Mouse (Mus musculus) CH12.LX (cell line): ENCODE results near the gene Uvrag.

ENCODE experiments used
- CHD1 ChIP-seq: IDR thresholded peaks from 2 replicates; pipeline ENCODE4 v1.6.1; 2012; ENCODE audit warnings: low read depth, low read length, improper control_type of control experiment, inconsistent platforms
- CTCF ChIP-seq, 2 experiments: IDR thresholded peaks in 1 of 2; conservative IDR thresholded peaks in 1 of 2; 2 replicates each; pipeline ENCODE4 v1.5.1; 2011 to 2012; ENCODE audit warnings: low read depth in 2 of 2, low read length in 2 of 2, improper control_type of control experiment in 1 of 2, inconsistent platforms in 1 of 2, mild to moderate bottlenecking in 1 of 2, moderate library complexity in 1 of 2
- E2F4 ChIP-seq: IDR thresholded peaks from 2 replicates; pipeline ENCODE4 v1.6.1; 2011; ENCODE audit warnings: low read depth, low read length, improper control_type of control experiment; ENCODE audit not compliant: insufficient replicate concordance
- EP300 ChIP-seq: IDR thresholded peaks from 2 replicates; pipeline ENCODE4 v1.6.1; 2011; ENCODE audit warnings: low read length, improper control_type of control experiment
- ETS1 ChIP-seq: conservative IDR thresholded peaks from 2 replicates; pipeline ENCODE4 v1.6.1; 2012; ENCODE audit warnings: low read depth, mild to moderate bottlenecking, inconsistent platforms, low read length, improper control_type of control experiment, moderate library complexity
- GABPA ChIP-seq: IDR thresholded peaks from 2 replicates; pipeline ENCODE4 v1.6.1; 2012; ENCODE audit warnings: low read depth, low read length, improper control_type of control experiment, inconsistent platforms; ENCODE audit not compliant: insufficient replicate concordance
- MAX ChIP-seq: IDR thresholded peaks from 2 replicates; pipeline ENCODE4 v1.6.1; 2011; ENCODE audit warnings: low read length, improper control_type of control experiment
- MAZ ChIP-seq: IDR thresholded peaks from 2 replicates; pipeline ENCODE4 v1.6.1; 2012; ENCODE audit warnings: low read depth, mild to moderate bottlenecking, inconsistent platforms, low read length, improper control_type of control experiment, moderate library complexity
- MYC ChIP-seq: IDR thresholded peaks from 2 replicates; pipeline ENCODE4 v1.6.1; 2011; ENCODE audit warnings: low read depth, mild to moderate bottlenecking, improper control_type of control experiment, low read length
- POLR2A ChIP-seq: IDR thresholded peaks from 2 replicates; pipeline ENCODE4 v1.6.1; 2011; ENCODE audit warnings: low read depth, mild to moderate bottlenecking, improper control_type of control experiment, low read length
- SIN3A ChIP-seq: IDR thresholded peaks from 2 replicates; pipeline ENCODE4 v1.6.1; 2012; ENCODE audit warnings: low read length, improper control_type of control experiment, inconsistent platforms
- SMC3 ChIP-seq: IDR thresholded peaks from 2 replicates; pipeline ENCODE4 v1.6.1; 2011; ENCODE audit warnings: low read depth, low read length, improper control_type of control experiment
- USF2 ChIP-seq: conservative IDR thresholded peaks from 2 replicates; pipeline ENCODE4 v1.6.1; 2011; ENCODE audit warnings: low read depth, low read length, improper control_type of control experiment
- ZC3H11A ChIP-seq: IDR thresholded peaks from 2 replicates; pipeline ENCODE4 v1.6.1; 2012; ENCODE audit warnings: low read depth, mild to moderate bottlenecking, inconsistent platforms, low read length, improper control_type of control experiment

DNA sequence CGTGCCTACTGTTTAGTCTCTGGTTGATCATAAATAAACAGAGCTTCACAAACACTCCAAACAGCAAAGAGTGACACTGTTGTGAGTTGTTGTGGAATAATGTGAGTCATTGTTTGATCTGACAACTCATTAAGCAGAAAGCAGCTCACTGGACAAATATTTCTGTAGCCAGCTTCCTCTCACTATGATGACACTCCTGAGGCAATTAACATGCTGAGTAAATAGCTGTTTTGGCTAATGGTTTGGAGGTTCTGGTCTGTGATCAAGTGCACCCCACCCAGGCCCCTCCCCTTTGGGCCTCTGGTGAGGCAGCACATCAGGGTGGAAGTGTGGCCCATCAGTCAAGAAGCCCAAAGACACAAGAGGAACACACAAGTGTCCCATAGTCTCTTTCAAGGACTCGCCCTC lies 228.0 kb downstream of the Uvrag start:
- TF ChIP-seq SIN3A (no peak), GABPA (no peak), CHD1 (no peak), CTCF (conservative IDR thresholded peaks at IDR 0.05 in 1 of 2, IDR thresholded peaks at IDR 0.05 in 1 of 2; ENCODE audit: low read depth in 2 of 2, low read length in 2 of 2) (no peak), MAX (no peak), MYC (no peak), ZC3H11A (no peak), EP300 (no peak), ETS1 (no peak), POLR2A (no peak), USF2 (no peak), MAZ (no peak), E2F4 (no peak), SMC3 (no peak)
